In genomic region chr11:69758090-69758456, GRCm38 (mm10) we compare ENCODE assay signal across 8 mouse cellular contexts. TPM values are rescaled to one million over a fixed set of nuclear protein-coding genes. Genes with fewer than 3 reads are reported as not detected.
DNase-seq lines count a peak whose midpoint lies in the region; ATAC-seq and TF ChIP-seq lines count a peak whose summit lies in the region.

No protein-coding gene starts in this region.

- no peaks in the 10 kb centered on the region for H3K9me3 ChIP-seq in ES-E14 (ENCODE audit: control insufficient read depth, insufficient read depth, low read depth, low read length)
- no peaks in the 10 kb centered on the region for H3K9me3 ChIP-seq in forebrain, embryonic 16.5 days (ENCODE audit: control insufficient read depth, low read length)
- H3K9me3 ChIP-seq in lung, embryonic 15.5 days: no peaks in the 10 kb centered on the region

- H3K4me2 ChIP-seq in forebrain, embryonic 16.5 days (ENCODE audit: low read length): peak overlapping the region; percentile 57
- H3K4me2 ChIP-seq in lung, embryonic 15.5 days: peak overlapping the region; percentile 81

- ATAC-seq in forebrain, embryonic 16.5 days: peak; percentile 84
- ATAC-seq in lung, embryonic 15.5 days (ENCODE audit: borderline replicate concordance, extremely low read depth, low FRiP score, low TSS enrichment): peak; percentile 90

- H3K9ac ChIP-seq in ES-E14 (ENCODE audit: insufficient read depth, low read depth, low read length, poor library complexity, severe bottlenecking): peak overlapping the region; percentile 82
- H3K9ac ChIP-seq in forebrain, embryonic 16.5 days (replicated peaks; ENCODE audit: low read depth, low read length): peak overlapping the region; percentile 77
- peak overlapping the region; percentile 66 for H3K9ac ChIP-seq in lung, embryonic 15.5 days

- peaks cover 2% of the 10 kb centered on the region for H3K36me3 ChIP-seq in ES-E14 (ENCODE audit: control insufficient read depth, insufficient read depth, low read length, poor library complexity, severe bottlenecking)
- no peaks in the 10 kb centered on the region for H3K36me3 ChIP-seq in forebrain, embryonic 16.5 days (ENCODE audit: control insufficient read depth, insufficient read depth)
- H3K36me3 ChIP-seq in lung, embryonic 15.5 days: no peaks in the 10 kb centered on the region

- peak; percentile 69 for DNase-seq in ES-E14 (ENCODE audit: low read depth, low spot score)
- DNase-seq in cerebellum, adult 11-12 months: peak; percentile 97
- peak; percentile 98 for DNase-seq in heart, postnatal 4 days
- DNase-seq in layer of hippocampus, adult 8-10 months (ENCODE audit: low spot score in 2 of 2): peak; percentile 94 to 96
- DNase-seq in ovary, adult 18-20 months (ENCODE audit: low spot score): peak; percentile 92
- peak; percentile 94 for DNase-seq in thymus, postnatal 0 days (ENCODE audit: low spot score)

- peak overlapping the region; percentile 96 for H3K27ac ChIP-seq in ES-E14 (ENCODE audit: insufficient read depth, low read depth, low read length, poor library complexity, severe bottlenecking)
- H3K27ac ChIP-seq in forebrain, embryonic 16.5 days (ENCODE audit: low read length): peak overlapping the region; percentile 99
- peak overlapping the region; percentile 99 for H3K27ac ChIP-seq in lung, embryonic 15.5 days

- no peaks in the 10 kb centered on the region for H3K27me3 ChIP-seq in forebrain, embryonic 16.5 days (replicated peaks; ENCODE audit: control insufficient read depth, insufficient read depth, low read length)
- no peaks in the 10 kb centered on the region for H3K27me3 ChIP-seq in lung, embryonic 15.5 days

- WGBS in forebrain, embryonic 16.5 days: 0% methylated on average over 26 of the region's 26 CpGs
- WGBS in lung, embryonic 15.5 days: under 1% methylated on average over 26 of the region's 26 CpGs

- H3K4me3 ChIP-seq in ES-E14 (ENCODE audit: insufficient read depth in 1 of 2, low read depth in 1 of 2, low read length in 2 of 2, poor library complexity in 1 of 2, severe bottlenecking in 1 of 2): peak overlapping the region; percentile 83 to 85
- peak overlapping the region; percentile 48 for H3K4me3 ChIP-seq in forebrain, embryonic 16.5 days (replicated peaks; ENCODE audit: low read length)
- H3K4me3 ChIP-seq in lung, embryonic 15.5 days: peak overlapping the region; percentile 46

- in situ Hi-C loops in ES-E14 (cut with MboI; ENCODE audit: low sequenced_read_pairs in 2 of 2, unreplicated experiment in 2 of 2): no loop called here

- H3K4me1 ChIP-seq in ES-E14 (ENCODE audit: control insufficient read depth in 2 of 2, insufficient read depth in 2 of 2, low read length in 2 of 2, poor library complexity in 1 of 2): peaks cover 7% of the 10 kb centered on the region in 2 experiments; a peak in 3 of 4 replicates
- H3K4me1 ChIP-seq in forebrain, embryonic 16.5 days (replicated peaks; ENCODE audit: control insufficient read depth, insufficient read depth, low read length): peaks cover 43% of the 10 kb centered on the region
- H3K4me1 ChIP-seq in lung, embryonic 15.5 days: peaks cover 45% of the 10 kb centered on the region

TF ChIP-seq in ES-E14, 5 proteins besides CTCF, POLR2A, EP300 and RAD21:
- TF ChIP-seq MAFK (IDR thresholded peaks at IDR 0.05; ENCODE audit: insufficient read depth, low read depth, low read length): no peak
- no peak for TF ChIP-seq ZNF384 (IDR thresholded peaks at IDR 0.05; ENCODE audit: low read depth, low read length)
- no peak for TF ChIP-seq ZC3H11A (IDR thresholded peaks at IDR 0.05; ENCODE audit: borderline replicate concordance, low read depth, low read length)
- no peak for TF ChIP-seq HCFC1 (IDR thresholded peaks at IDR 0.05; ENCODE audit: borderline replicate concordance, insufficient read depth, low read length)
- no peak for TF ChIP-seq CHD2 (IDR thresholded peaks at IDR 0.05; ENCODE audit: low read depth, low read length)
TF ChIP-seq in ES-E14: peak in this region for 0.

RNA-seq across cellular contexts. Expression of gene Polr2a, which starts 0.4 kb away (rescaled TPM):
- total RNA-seq in ES-E14 (2012; rRNA removed): 71.9 and 74.2 TPM in 2 replicates
- polyA plus RNA-seq in forebrain, embryonic 16.5 days (2015; fragmentation: Nextera tagmentation; extraction: Ambion mirVana): 16.4 and 18.1 TPM in 2 replicates
- 10 to 100 TPM; 53.7 TPM for total RNA-seq in heart, postnatal 4 days (2021)
- total RNA-seq in layer of hippocampus, adult 8-10 months (2022): 10 to 100 TPM; 53.8 to 60.8 (median 59.1) TPM
- polyA plus RNA-seq in lung, embryonic 15.5 days (2015; fragmentation: Nextera tagmentation; extraction: Ambion mirVana): 26.7 and 31.6 TPM in 2 replicates
- polyA plus RNA-seq in thymus, postnatal 0 days (2015; fragmentation: Nextera tagmentation; extraction: Ambion mirVana): 20.6 and 22.4 TPM in 2 replicates

RNA-seq across cellular contexts. Expression of gene Slc35g3, which starts 3.7 kb away (rescaled TPM):
- total RNA-seq in ES-E14 (2012; rRNA removed): 0.22 and 0.48 TPM in 2 replicates
- polyA plus RNA-seq in forebrain, embryonic 16.5 days (2015; fragmentation: Nextera tagmentation; extraction: Ambion mirVana): 0.16 and 0.18 TPM in 2 replicates
- total RNA-seq in heart, postnatal 4 days (2021): not detected
- total RNA-seq in layer of hippocampus, adult 8-10 months (2022): not detected
- 0.19 and 0.26 TPM in 2 replicates for polyA plus RNA-seq in lung, embryonic 15.5 days (2015; fragmentation: Nextera tagmentation; extraction: Ambion mirVana)
- polyA plus RNA-seq in thymus, postnatal 0 days (2015; fragmentation: Nextera tagmentation; extraction: Ambion mirVana): 0.14 TPM in 1 of 2 replicates, not detected in the other

RNA-seq across cellular contexts. Expression of gene Zbtb4, which starts 7.6 kb away (rescaled TPM):
- 1.6 and 3.0 TPM in 2 replicates for total RNA-seq in ES-E14 (2012; rRNA removed)
- polyA plus RNA-seq in forebrain, embryonic 16.5 days (2015; fragmentation: Nextera tagmentation; extraction: Ambion mirVana): 3.3 and 3.6 TPM in 2 replicates
- 10 to 100 TPM; 34.1 to 36.8 TPM for total RNA-seq in heart, postnatal 4 days (2021)
- total RNA-seq in layer of hippocampus, adult 8-10 months (2022): 100 to 1,000 TPM; 121 to 145 (median 129) TPM
- 2.6 and 3.0 TPM in 2 replicates for polyA plus RNA-seq in lung, embryonic 15.5 days (2015; fragmentation: Nextera tagmentation; extraction: Ambion mirVana)
- polyA plus RNA-seq in thymus, postnatal 0 days (2015; fragmentation: Nextera tagmentation; extraction: Ambion mirVana): 2.5 and 2.6 TPM in 2 replicates

RNA-seq across cellular contexts. Expression of gene Chrnb1, which starts 37.7 kb away (rescaled TPM):
- total RNA-seq in ES-E14 (2012; rRNA removed): 3.8 and 5.7 TPM in 2 replicates
- polyA plus RNA-seq in forebrain, embryonic 16.5 days (2015; fragmentation: Nextera tagmentation; extraction: Ambion mirVana): 1.2 TPM in 2 replicates
- 1 to 10 TPM; 3.1 to 5.1 TPM for total RNA-seq in heart, postnatal 4 days (2021)
- 1 to 10 TPM in 3 of 4 experiments, under 1 TPM in 1; 0.49 to 2.2 (median 1.1) TPM for total RNA-seq in layer of hippocampus, adult 8-10 months (2022)
- polyA plus RNA-seq in lung, embryonic 15.5 days (2015; fragmentation: Nextera tagmentation; extraction: Ambion mirVana): 15.7 and 15.8 TPM in 2 replicates
- 3.2 and 3.4 TPM in 2 replicates for polyA plus RNA-seq in thymus, postnatal 0 days (2015; fragmentation: Nextera tagmentation; extraction: Ambion mirVana)

RNA-seq across cellular contexts. Expression of gene Fgf11, which starts 43.6 kb away (rescaled TPM):
- total RNA-seq in ES-E14 (2012; rRNA removed): 0.31 and 0.42 TPM in 2 replicates
- polyA plus RNA-seq in forebrain, embryonic 16.5 days (2015; fragmentation: Nextera tagmentation; extraction: Ambion mirVana): 5.2 and 5.9 TPM in 2 replicates
- total RNA-seq in heart, postnatal 4 days (2021): 1 to 10 TPM; 3.1 to 3.7 TPM
- 10 to 100 TPM; 26.1 to 36.5 (median 30.6) TPM for total RNA-seq in layer of hippocampus, adult 8-10 months (2022)
- polyA plus RNA-seq in lung, embryonic 15.5 days (2015; fragmentation: Nextera tagmentation; extraction: Ambion mirVana): 1.2 and 1.3 TPM in 2 replicates
- polyA plus RNA-seq in thymus, postnatal 0 days (2015; fragmentation: Nextera tagmentation; extraction: Ambion mirVana): 0.65 and 0.84 TPM in 2 replicates

Comparison
In these comparisons a context has a peak if more than half of its experiments do, and no peak if none do; other contexts are left out.
1. Peak in every context shown above with its lines: DNase-seq, ATAC-seq, H3K4me3 ChIP-seq and H3K27ac ChIP-seq.